Mouse (Mus musculus): Measurements from ENCODE around the gene Igf2bp2. TPM values are rescaled to one million over a fixed set of nuclear protein-coding genes. Genes with fewer than 3 reads are reported as not detected.

Gene Igf2bp2
- total RNA-seq, 2 experiments from 2014 or later: 8.4 to 16.6 TPM

GRCm38 (mm10) chr16:22149076-22149475 is 14.0 kb downstream of the Igf2bp2 start:
- no peak for DNase-seq

- DNase-seq: no peak
These were observed 16.0 kb downstream of the Igf2bp2 start for GRCm38 (mm10) chr16:22147131-22147530.

- no peak for DNase-seq
These were observed 17.0 kb downstream of the Igf2bp2 start for GRCm38 (mm10) chr16:22146071-22146470.

- no peak for DNase-seq
These were observed 18.6 kb downstream of the Igf2bp2 start for GRCm38 (mm10) chr16:22144490-22144889.

- no peak for DNase-seq
These were observed 22.2 kb downstream of the Igf2bp2 start for GRCm38 (mm10) chr16:22140861-22141260.

GRCm38 (mm10) chr16:22139821-22140220 is 23.3 kb downstream of the Igf2bp2 start:
- DNase-seq: no peak

GRCm38 (mm10) chr16:22136198-22136597 is 26.9 kb downstream of the Igf2bp2 start:
- no peak for DNase-seq

GRCm38 (mm10) chr16:22131321-22131720 is 31.8 kb downstream of the Igf2bp2 start:
- no peak for DNase-seq

GRCm38 (mm10) chr16:22129511-22129910 is 33.6 kb downstream of the Igf2bp2 start:
- no peak for DNase-seq

- no peak for DNase-seq
These were observed 34.5 kb downstream of the Igf2bp2 start for GRCm38 (mm10) chr16:22128595-22128994.

- no peak for DNase-seq
These were observed 35.3 kb downstream of the Igf2bp2 start for GRCm38 (mm10) chr16:22127806-22128205.

- DNase-seq: no peak
These were observed 36.2 kb downstream of the Igf2bp2 start for GRCm38 (mm10) chr16:22126936-22127335.

GRCm38 (mm10) chr16:22124325-22124918 is 38.7 kb downstream of the Igf2bp2 start:
- no peak for DNase-seq

GRCm38 (mm10) chr16:22123658-22124057 is 39.4 kb downstream of the Igf2bp2 start:
- peak; percentile 72 for DNase-seq

GRCm38 (mm10) chr16:22121109-22121508 is 42.0 kb downstream of the Igf2bp2 start:
- no peak for DNase-seq

GRCm38 (mm10) chr16:22119524-22119923 is 43.6 kb downstream of the Igf2bp2 start:
- no peak for DNase-seq

- no peak for DNase-seq
These were observed 44.2 kb downstream of the Igf2bp2 start for GRCm38 (mm10) chr16:22118716-22119501.

- no peak for DNase-seq
These were observed 44.9 kb downstream of the Igf2bp2 start for GRCm38 (mm10) chr16:22118151-22118550.

- DNase-seq: no peak
These were observed 46.4 kb downstream of the Igf2bp2 start for GRCm38 (mm10) chr16:22116748-22117147.

- DNase-seq: no peak
These were observed 47.0 kb downstream of the Igf2bp2 start for GRCm38 (mm10) chr16:22116058-22116457.

GRCm38 (mm10) chr16:22110036-22110435 is 53.1 kb downstream of the Igf2bp2 start:
- DNase-seq: no peak

GRCm38 (mm10) chr16:22109159-22109558 is 53.9 kb downstream of the Igf2bp2 start:
- DNase-seq: no peak

GRCm38 (mm10) chr16:22107897-22108516 is 55.1 kb downstream of the Igf2bp2 start:
- DNase-seq: peak; percentile 85

All from gastrocnemius, postnatal 10 days (tissue).